Mouse (Mus musculus): ENCODE measurements at regions not wholly inside any gene's neighbourhood (a gene's known extent, or its start where the extent isn't known, plus 50 kb on each side); places are given as distances from the start of the nearest gene placed in this dataset.

- TF ChIP-seq CTCF (IDR thresholded peaks at IDR 0.05; ENCODE audit: control insufficient read depth, insufficient read depth, low read length) = no peak
- no peak for TF ChIP-seq POLR2A (IDR thresholded peaks at IDR 0.05; ENCODE audit: borderline replicate concordance, control insufficient read depth, low read depth, low read length)
- H3K27ac ChIP-seq (ENCODE audit: control insufficient read depth, insufficient read depth, low read depth, low read length, poor library complexity) = peak overlapping the region; percentile 48; the same call in 1 of the 2 replicates
These were observed 176.5 kb downstream of the Lpin1 start for GRCm38 (mm10) chr12:16434225-16434624.

DNA sequence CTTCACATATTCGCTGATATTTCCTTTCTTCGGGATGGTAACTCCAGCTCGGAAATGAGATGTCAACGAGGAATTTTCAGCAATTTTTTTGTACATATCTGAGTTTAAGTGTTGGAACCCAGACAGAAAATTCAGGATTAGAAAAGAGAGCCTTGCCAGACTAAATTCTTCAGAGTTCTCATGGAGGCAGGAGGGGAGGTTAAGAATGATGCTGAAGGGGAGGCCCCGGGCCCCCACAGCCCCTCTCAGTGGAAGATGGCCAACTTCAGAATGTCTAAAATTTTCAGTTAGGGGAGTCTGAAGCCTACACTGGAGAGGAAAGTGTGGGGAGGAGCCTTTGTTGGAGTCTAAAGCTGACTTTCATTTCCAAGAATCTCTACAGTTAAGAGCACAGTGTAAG is 184.8 kb downstream of the Lpin1 start:
- TF ChIP-seq POLR2A (IDR thresholded peaks at IDR 0.05; ENCODE audit: borderline replicate concordance, control insufficient read depth, low read depth, low read length) = no peak
- TF ChIP-seq CTCF (IDR thresholded peaks at IDR 0.05; ENCODE audit: control insufficient read depth, insufficient read depth, low read length) = no peak
- H3K27ac ChIP-seq (ENCODE audit: control insufficient read depth, insufficient read depth, low read depth, low read length, poor library complexity) = no peak overlapping the region
- WGBS = 75% methylated on average over 5 of the region's 5 CpGs

More at GRCm38 (mm10) chr12:16434225-16434624, 176.5 kb downstream of the Lpin1 start:
- no peaks in the 10 kb centered on the region; the same call in 1 of the 2 replicates for H3K4me1 ChIP-seq (ENCODE audit: control insufficient read depth, insufficient read depth, low read length)
- H3K4me3 ChIP-seq (replicated peaks; ENCODE audit: control insufficient read depth, low read depth, low read length) = no peak overlapping the region
- WGBS = 43% methylated on average over 1 of the region's 1 CpGs

GRCm38 (mm10) chr12:16424526-16424925 is 186.2 kb downstream of the Lpin1 start:
- no peak for TF ChIP-seq CTCF (IDR thresholded peaks at IDR 0.05; ENCODE audit: control insufficient read depth, insufficient read depth, low read length)
- TF ChIP-seq POLR2A (IDR thresholded peaks at IDR 0.05; ENCODE audit: borderline replicate concordance, control insufficient read depth, low read depth, low read length) = no peak
- Histone ChIP-seq H3K4me3 (replicated peaks; ENCODE audit: control insufficient read depth, low read depth, low read length) (no peak overlapping the region), H3K4me1 (ENCODE audit: control insufficient read depth, insufficient read depth, low read length) (no peaks in the 10 kb centered on the region), H3K27ac (ENCODE audit: control insufficient read depth, insufficient read depth, low read depth, low read length, poor library complexity) (no peak overlapping the region)
- WGBS = 85% methylated on average over 4 of the region's 4 CpGs

More for the DNA sequence above, 184.8 kb downstream of the Lpin1 start:
- no peaks in the 10 kb centered on the region for H3K4me1 ChIP-seq (ENCODE audit: control insufficient read depth, insufficient read depth, low read length)
- no peak overlapping the region for H3K4me3 ChIP-seq (replicated peaks; ENCODE audit: control insufficient read depth, low read depth, low read length)

DNA sequence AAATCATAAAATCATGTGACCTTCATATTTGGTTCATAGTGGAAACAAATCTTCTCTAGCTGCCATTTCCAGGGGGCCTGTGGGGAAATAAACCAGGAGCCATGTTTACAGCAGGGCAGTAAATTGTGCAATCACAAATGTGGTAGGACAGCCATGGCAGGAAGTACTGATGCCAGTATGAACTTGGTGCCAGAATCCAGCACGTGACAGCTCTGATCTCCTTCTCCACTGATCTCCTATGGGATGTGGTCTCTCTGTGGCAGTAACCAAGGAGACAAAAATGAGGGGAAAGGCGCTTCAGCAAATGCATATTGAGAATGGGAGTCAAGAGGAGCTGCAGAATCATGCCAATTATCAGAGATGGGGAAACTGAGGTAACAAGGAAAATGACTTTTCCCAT is 215.0 kb downstream of the Lpin1 start:
- Histone ChIP-seq H3K27ac (ENCODE audit: control insufficient read depth, insufficient read depth, low read depth, low read length, poor library complexity) (no peak overlapping the region), H3K4me3 (replicated peaks; ENCODE audit: control insufficient read depth, low read depth, low read length) (no peak overlapping the region), H3K4me1 (ENCODE audit: control insufficient read depth, insufficient read depth, low read length) (no peaks in the 10 kb centered on the region)
- 64% methylated on average over 2 of the region's 2 CpGs for WGBS
- TF ChIP-seq POLR2A (IDR thresholded peaks at IDR 0.05; ENCODE audit: borderline replicate concordance, control insufficient read depth, low read depth, low read length) (no peak), CTCF (IDR thresholded peaks at IDR 0.05; ENCODE audit: control insufficient read depth, insufficient read depth, low read length) (no peak)

DNA sequence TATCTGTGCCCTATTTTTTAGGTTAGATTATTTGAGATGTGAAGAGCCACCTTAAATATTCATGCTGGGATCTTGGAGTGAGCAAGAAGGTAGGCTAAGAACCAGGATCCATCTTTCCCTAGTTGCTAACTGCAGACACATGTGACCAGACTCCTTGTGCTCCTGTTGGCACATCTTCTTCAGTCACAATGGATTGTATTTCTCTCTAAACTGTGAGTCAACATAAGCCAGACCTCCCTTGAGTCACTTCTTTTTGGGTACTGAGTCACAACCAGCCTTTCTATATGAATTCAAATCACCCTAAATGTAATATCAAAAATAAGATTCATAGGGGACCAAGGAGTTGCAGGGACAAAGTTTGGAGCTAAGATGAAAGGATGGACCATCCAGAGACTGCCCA is 217.9 kb downstream of the Lpin1 start:
- H3K4me3 ChIP-seq (replicated peaks; ENCODE audit: control insufficient read depth, low read depth, low read length) = no peak overlapping the region
- H3K4me1 ChIP-seq (ENCODE audit: control insufficient read depth, insufficient read depth, low read length) = no peaks in the 10 kb centered on the region
- no peak for TF ChIP-seq POLR2A (IDR thresholded peaks at IDR 0.05; ENCODE audit: borderline replicate concordance, control insufficient read depth, low read depth, low read length)
- H3K27ac ChIP-seq (ENCODE audit: control insufficient read depth, insufficient read depth, low read depth, low read length, poor library complexity) = no peak overlapping the region

GRCm38 (mm10) chr12:16391630-16392269 is 219.0 kb downstream of the Lpin1 start:
- Histone ChIP-seq H3K4me1 (ENCODE audit: control insufficient read depth, insufficient read depth, low read length) (peaks cover 1% of the 10 kb centered on the region; the same call in 1 of the 2 replicates), H3K4me3 (replicated peaks; ENCODE audit: control insufficient read depth, low read depth, low read length) (no peak overlapping the region), H3K27ac (ENCODE audit: control insufficient read depth, insufficient read depth, low read depth, low read length, poor library complexity) (no peak overlapping the region)
- 70% methylated on average over 5 of the region's 5 CpGs for WGBS
- TF ChIP-seq CTCF (IDR thresholded peaks at IDR 0.05; ENCODE audit: control insufficient read depth, insufficient read depth, low read length) (no peak), POLR2A (IDR thresholded peaks at IDR 0.05; ENCODE audit: borderline replicate concordance, control insufficient read depth, low read depth, low read length) (no peak)

- WGBS = 70% methylated on average over 5 of the region's 5 CpGs
- no peak for TF ChIP-seq POLR2A (IDR thresholded peaks at IDR 0.05; ENCODE audit: borderline replicate concordance, control insufficient read depth, low read depth, low read length)
- no peak for TF ChIP-seq CTCF (IDR thresholded peaks at IDR 0.05; ENCODE audit: control insufficient read depth, insufficient read depth, low read length)
- Histone ChIP-seq H3K27ac (ENCODE audit: control insufficient read depth, insufficient read depth, low read depth, low read length, poor library complexity) (no peak overlapping the region), H3K4me1 (ENCODE audit: control insufficient read depth, insufficient read depth, low read length) (peaks cover 1% of the 10 kb centered on the region; the same call in 1 of the 2 replicates), H3K4me3 (replicated peaks; ENCODE audit: control insufficient read depth, low read depth, low read length) (no peak overlapping the region)
These were observed 219.6 kb downstream of the Lpin1 start for GRCm38 (mm10) chr12:16391163-16391562.

GRCm38 (mm10) chr12:16387035-16387434 is 223.7 kb downstream of the Lpin1 start:
- Histone ChIP-seq H3K4me3 (replicated peaks; ENCODE audit: control insufficient read depth, low read depth, low read length) (no peak overlapping the region), H3K4me1 (ENCODE audit: control insufficient read depth, insufficient read depth, low read length) (peaks cover 3% of the 10 kb centered on the region; the same call in 1 of the 2 replicates), H3K27ac (ENCODE audit: control insufficient read depth, insufficient read depth, low read depth, low read length, poor library complexity) (peak overlapping the region; percentile 14; the same call in 1 of the 2 replicates)
- WGBS = 78% methylated on average over 4 of the region's 4 CpGs
- peak; percentile 4; the same call in 1 of the 2 replicates for TF ChIP-seq CTCF (IDR thresholded peaks at IDR 0.05; ENCODE audit: control insufficient read depth, insufficient read depth, low read length)
- TF ChIP-seq POLR2A (IDR thresholded peaks at IDR 0.05; ENCODE audit: borderline replicate concordance, control insufficient read depth, low read depth, low read length) = no peak
